Mouse (Mus musculus) gonadal fat pad, adult 2 months (tissue): ENCODE results near the gene Dmgdh. TPM values are rescaled to one million over a fixed set of nuclear protein-coding genes. Genes with fewer than 3 reads are reported as not detected.

ENCODE experiments used
- DNase-seq: peaks from one replicate; pipeline ENCODE4 v3.0.0-alpha.2; 2012; ENCODE audit warnings: low read depth
- polyA plus RNA-seq: library from polyadenylated mRNA; depleted of rRNA; stranded (reverse); fragments of >200 nt; gene quantifications from 2 replicates; pipeline ENCODE4 v1.2.3, GENCODE M21; 2012; rRNA removed

Dmgdh gene
- polyA plus RNA-seq, 1 experiment = not detected

DNA sequence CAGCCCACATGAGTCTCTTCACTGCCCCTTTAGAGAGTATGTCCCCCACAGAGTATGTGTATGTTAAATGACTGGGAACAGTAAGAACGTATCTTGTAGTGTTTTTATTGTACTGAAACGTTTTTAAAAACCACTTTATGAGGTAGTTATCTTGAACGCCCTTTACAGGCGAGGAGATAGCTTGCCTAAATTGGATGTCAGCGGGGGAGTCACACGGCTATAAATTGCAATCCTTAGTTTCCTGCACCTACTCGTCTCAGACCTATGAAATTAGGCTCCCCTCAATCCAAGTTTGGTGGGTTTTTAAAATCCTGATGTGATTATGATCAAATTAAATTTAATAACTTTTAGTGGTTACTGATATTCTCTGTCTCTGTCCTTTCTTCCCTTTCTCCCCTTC is 98.6 kb downstream of the Dmgdh start:
- no peak for DNase-seq

- DNase-seq = no peak
Measured at GRCm38 (mm10) chr13:93773704-93774315, 99.6 kb downstream of the Dmgdh start.

GRCm38 (mm10) chr13:93782823-93783222 is 108.6 kb downstream of the Dmgdh start:
- no peak for DNase-seq

DNA sequence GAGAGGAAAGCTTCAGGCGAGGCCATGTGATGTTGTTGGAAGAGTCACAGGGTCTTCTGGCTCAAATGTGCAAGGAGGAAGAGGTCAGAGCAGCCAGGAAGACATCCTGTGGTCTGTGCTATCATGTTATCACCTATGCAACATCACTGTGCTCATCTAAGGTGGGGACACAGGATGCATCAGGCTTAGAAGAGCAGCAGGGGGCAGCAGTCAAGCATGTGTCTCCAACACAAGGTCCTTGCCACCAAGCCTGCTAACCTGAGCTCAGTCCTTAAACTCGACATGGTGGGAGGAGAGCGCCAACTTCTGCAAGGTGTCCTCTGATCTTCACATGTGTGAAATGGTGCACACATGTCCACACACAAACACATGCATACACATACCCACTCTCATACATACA is 111.1 kb downstream of the Dmgdh start:
- no peak for DNase-seq

GRCm38 (mm10) chr13:93786051-93786450 is 111.8 kb downstream of the Dmgdh start:
- no peak for DNase-seq

DNA sequence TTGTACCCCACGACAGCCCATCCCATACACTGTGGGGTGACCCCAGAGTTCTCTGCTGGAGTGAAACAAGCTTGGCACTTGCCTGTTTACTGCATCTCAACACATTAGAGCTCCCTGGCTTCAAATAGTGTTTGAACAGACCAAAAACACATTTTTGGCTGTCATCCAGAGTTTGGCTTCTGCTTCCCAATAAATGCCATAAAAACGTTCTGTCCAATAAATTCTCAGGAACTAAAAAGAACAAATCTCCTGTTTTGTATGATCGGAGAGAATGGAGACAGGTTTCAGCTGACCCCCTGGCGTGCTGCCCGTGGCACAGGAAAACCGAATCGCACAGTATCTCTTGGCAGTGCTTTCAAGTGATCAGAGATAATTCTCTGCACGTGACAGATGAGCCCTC is 113.4 kb downstream of the Dmgdh start:
- no peak for DNase-seq

DNA sequence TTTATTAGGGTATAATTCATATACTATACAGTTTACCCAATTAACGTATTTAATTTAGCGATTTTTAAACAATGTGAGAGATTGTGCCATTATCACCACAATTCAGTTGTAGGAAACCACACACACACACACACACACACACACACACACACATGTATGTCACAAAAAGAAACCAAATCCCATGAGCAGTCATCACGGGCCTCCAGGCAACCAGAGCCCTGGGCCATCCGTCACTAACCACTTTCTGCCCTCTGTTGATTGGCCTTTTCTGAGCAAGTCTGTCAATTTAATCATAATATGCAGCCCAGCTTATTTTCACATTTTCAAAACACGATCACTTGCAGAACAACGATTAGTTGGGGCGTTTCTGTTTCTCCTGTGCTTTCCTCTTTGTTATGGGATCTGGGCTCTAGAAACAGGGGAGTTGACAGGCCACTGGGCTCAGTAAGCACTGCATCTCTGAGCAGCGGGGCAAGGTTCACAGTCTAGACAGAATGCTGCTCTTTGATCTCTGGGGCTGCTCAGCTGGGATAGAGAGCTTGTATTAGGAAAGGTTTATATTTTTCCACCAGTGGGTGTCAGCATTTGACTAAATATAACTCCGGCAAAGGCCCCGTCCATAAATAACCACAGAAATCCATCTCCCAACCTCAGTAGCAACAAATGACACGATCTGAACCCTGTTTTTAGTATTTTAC is 118.9 kb downstream of the Dmgdh start:
- DNase-seq = no peak

DNA sequence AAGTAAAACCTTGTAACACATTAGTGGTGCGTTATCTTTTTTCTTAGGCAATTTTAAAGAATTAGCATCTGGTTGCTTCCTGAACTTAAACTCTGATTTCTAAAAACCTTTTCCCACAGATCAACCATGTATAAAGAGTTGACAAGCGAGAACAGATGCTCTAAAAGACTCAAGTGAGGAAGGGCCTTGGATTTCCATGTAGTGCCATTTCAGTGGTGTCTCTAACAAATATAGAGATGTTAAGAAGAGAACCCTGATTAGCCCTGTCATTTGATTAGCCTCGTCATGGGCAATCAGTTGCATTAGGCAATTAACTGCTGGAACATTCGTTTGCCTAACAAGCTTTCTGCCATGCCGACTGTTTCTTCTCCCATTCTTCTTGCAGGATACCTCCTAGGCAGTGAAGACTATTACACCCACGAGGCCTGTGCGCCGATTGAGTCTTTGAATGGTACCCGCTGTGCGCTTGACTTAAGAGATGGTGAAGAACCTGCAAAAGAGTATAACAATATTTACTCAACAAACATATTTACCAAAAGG is 119.5 kb downstream of the Dmgdh start:
- no peak for DNase-seq

- no peak for DNase-seq
Measured at GRCm38 (mm10) chr13:93797011-93797600, 122.9 kb downstream of the Dmgdh start.

Other genes starting within 250 kb of the Dmgdh start
- gene Jmy, start 174.6 kb upstream of the Dmgdh start, polyA plus RNA-seq = 8.6 and 10.8 TPM in 2 replicates
- 0.08 and 0.34 TPM in 2 replicates for gene Bhmt, start 36.5 kb upstream of the Dmgdh start, polyA plus RNA-seq
- gene Bhmt2, start 131 bp upstream of the Dmgdh start, polyA plus RNA-seq = 0.07 and 0.08 TPM in 2 replicates
- gene Arsb, start 97.2 kb downstream of the Dmgdh start, polyA plus RNA-seq = 29.3 and 36.0 TPM in 2 replicates